Mouse (Mus musculus): ENCODE results near the gene Wfdc10. TPM values are rescaled to one million over a fixed set of nuclear protein-coding genes. Genes with fewer than 3 reads are reported as not detected.
A peak's percentile ranks its signal among the peaks of the same experiment; 100 is the strongest.
"Not testable (repeated sequence)": the region's sequence is repeated elsewhere in the genome, so short reads cannot be mapped to it uniquely, and the experiment has no call there.

Wfdc10 gene
- not detected in 2 replicates for total RNA-seq (2014; fragmentation: Nextera tagmentation)
- not detected in 2 replicates for total RNA-seq (2017)

- peak; percentile 98 for ATAC-seq (replicated peaks; ENCODE audit: low FRiP score, low TSS enrichment, poor library complexity, severe bottlenecking)
These were observed at the start of gene Wfdc10 for GRCm38 (mm10) chr2:164655858-164656257. TSS of gene Wfdc10 (plus strand) at chr2:164656046.

- ATAC-seq (replicated peaks; ENCODE audit: low FRiP score, low TSS enrichment, poor library complexity, severe bottlenecking), result no peak
These were observed 47.1 kb upstream of the Wfdc10 start for GRCm38 (mm10) chr2:164608781-164609180.

- ATAC-seq (replicated peaks; ENCODE audit: low FRiP score, low TSS enrichment, poor library complexity, severe bottlenecking), result not testable (repeated sequence)
These were observed 42.4 kb upstream of the Wfdc10 start, which contains the start of the genes Wfdc6b and Wfdc8 for GRCm38 (mm10) chr2:164613471-164613870. TSS of gene Wfdc6b (plus strand) at chr2:164613522. TSS of gene Wfdc8 (minus strand) at chr2:164613626.

- ATAC-seq (replicated peaks; ENCODE audit: low FRiP score, low TSS enrichment, poor library complexity, severe bottlenecking), result no peak
These were observed 40.5 kb upstream of the Wfdc10 start for GRCm38 (mm10) chr2:164615386-164615785.

GRCm38 (mm10) chr2:164619050-164619449, 36.8 kb upstream of the Wfdc10 start:
- no peak for ATAC-seq (replicated peaks; ENCODE audit: low FRiP score, low TSS enrichment, poor library complexity, severe bottlenecking)

- no peak for ATAC-seq (replicated peaks; ENCODE audit: low FRiP score, low TSS enrichment, poor library complexity, severe bottlenecking)
These were observed 34.1 kb upstream of the Wfdc10 start for GRCm38 (mm10) chr2:164621775-164622174.

- ATAC-seq (replicated peaks; ENCODE audit: low FRiP score, low TSS enrichment, poor library complexity, severe bottlenecking), result 0 out of 2 replicates have a peak, but pooled peaks have one; percentile 50
These were observed 20.6 kb upstream of the Wfdc10 start for GRCm38 (mm10) chr2:164635266-164635665.

GRCm38 (mm10) chr2:164638696-164639095, 17.1 kb upstream of the Wfdc10 start, which contains the start of gene Wfdc16:
TSS of gene Wfdc16 (minus strand) at chr2:164638796.
- no peak for ATAC-seq (replicated peaks; ENCODE audit: low FRiP score, low TSS enrichment, poor library complexity, severe bottlenecking)

GRCm38 (mm10) chr2:164641129-164641528, 14.7 kb upstream of the Wfdc10 start:
- 0 out of 2 replicates have a peak, but pooled peaks have one; percentile 44 for ATAC-seq (replicated peaks; ENCODE audit: low FRiP score, low TSS enrichment, poor library complexity, severe bottlenecking)

- no peak for ATAC-seq (replicated peaks; ENCODE audit: low FRiP score, low TSS enrichment, poor library complexity, severe bottlenecking)
These were observed 13.8 kb upstream of the Wfdc10 start for GRCm38 (mm10) chr2:164641881-164642673.

GRCm38 (mm10) chr2:164656483-164656882, 637 bp downstream of the Wfdc10 start, which contains the start of gene Wfdc9:
TSS of gene Wfdc9 (minus strand) at chr2:164656583.
- no peak for ATAC-seq (replicated peaks; ENCODE audit: low FRiP score, low TSS enrichment, poor library complexity, severe bottlenecking)

- no peak for ATAC-seq (replicated peaks; ENCODE audit: low FRiP score, low TSS enrichment, poor library complexity, severe bottlenecking)
These were observed 9.0 kb downstream of the Wfdc10 start for GRCm38 (mm10) chr2:164664851-164665250.

- no peak for ATAC-seq (replicated peaks; ENCODE audit: low FRiP score, low TSS enrichment, poor library complexity, severe bottlenecking)
These were observed 14.4 kb downstream of the Wfdc10 start for GRCm38 (mm10) chr2:164670261-164670660.

- no peak for ATAC-seq (replicated peaks; ENCODE audit: low FRiP score, low TSS enrichment, poor library complexity, severe bottlenecking)
These were observed 15.1 kb downstream of the Wfdc10 start for GRCm38 (mm10) chr2:164670938-164671337.

GRCm38 (mm10) chr2:164673987-164674386, 18.1 kb downstream of the Wfdc10 start, which contains the start of gene Wfdc11:
TSS of gene Wfdc11 (minus strand) at chr2:164674087.
- no peak for ATAC-seq (replicated peaks; ENCODE audit: low FRiP score, low TSS enrichment, poor library complexity, severe bottlenecking)

GRCm38 (mm10) chr2:164676103-164676502, 20.3 kb downstream of the Wfdc10 start:
- no peak for ATAC-seq (replicated peaks; ENCODE audit: low FRiP score, low TSS enrichment, poor library complexity, severe bottlenecking)

GRCm38 (mm10) chr2:164676916-164677685, 21.3 kb downstream of the Wfdc10 start:
- ATAC-seq (replicated peaks; ENCODE audit: low FRiP score, low TSS enrichment, poor library complexity, severe bottlenecking), result peak; percentile 50; the same call in 1 of the 2 replicates

- ATAC-seq (replicated peaks; ENCODE audit: low FRiP score, low TSS enrichment, poor library complexity, severe bottlenecking), result peak; percentile 92
These were observed 23.2 kb downstream of the Wfdc10 start for GRCm38 (mm10) chr2:164678848-164679625.

- ATAC-seq (replicated peaks; ENCODE audit: low FRiP score, low TSS enrichment, poor library complexity, severe bottlenecking), result no peak
These were observed 24.1 kb downstream of the Wfdc10 start for GRCm38 (mm10) chr2:164679906-164680305.

Data from megakaryocyte-erythroid progenitor cell, adult 5-6 weeks (primary cell).